Mouse (Mus musculus) c-Kit-positive CD71-positive TER-119-negative erythroid progenitor cells, embryonic 14.5 days (primary cell): ENCODE results near the gene Gna13.
A peak's percentile ranks its signal among the peaks of the same experiment; 100 is the strongest.

Experiments used
- DNase-seq: peaks from one replicate; pipeline ENCODE4 v3.0.0-alpha.2; 2013; ENCODE audit warnings: low read depth

Gna13 gene

DNA sequence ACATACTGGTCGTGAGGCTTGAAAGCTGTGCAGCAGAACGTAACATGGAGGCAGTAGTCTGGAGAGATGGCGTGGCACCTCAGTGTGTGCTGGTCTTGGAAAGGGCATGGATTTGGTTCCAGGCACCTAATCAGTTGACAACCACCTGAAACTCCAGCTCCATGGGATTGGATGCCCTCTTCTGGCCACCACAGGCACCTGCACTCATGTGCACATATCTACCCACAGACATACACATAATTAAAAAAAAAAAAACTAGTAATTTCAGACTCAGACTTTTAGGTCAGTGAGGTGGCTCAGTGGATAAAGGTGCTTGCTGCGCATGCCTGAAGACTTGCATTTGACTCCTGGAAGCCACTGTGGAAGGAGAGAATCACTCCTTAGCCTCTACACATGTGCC, 59.6 kb downstream of the Gna13 start:
- DNase-seq: no peak

- DNase-seq: no peak
Measured at GRCm38 (mm10) chr11:109423294-109423693, 60.7 kb downstream of the Gna13 start.

GRCm38 (mm10) chr11:109425392-109426271, 63.0 kb downstream of the Gna13 start, which contains the start of gene Amz2:
TSS of gene Amz2 (plus strand) at chr11:109425946.
- peak; percentile 99 for DNase-seq

GRCm38 (mm10) chr11:109426272-109426586, 63.6 kb downstream of the Gna13 start:
- no peak for DNase-seq

DNA sequence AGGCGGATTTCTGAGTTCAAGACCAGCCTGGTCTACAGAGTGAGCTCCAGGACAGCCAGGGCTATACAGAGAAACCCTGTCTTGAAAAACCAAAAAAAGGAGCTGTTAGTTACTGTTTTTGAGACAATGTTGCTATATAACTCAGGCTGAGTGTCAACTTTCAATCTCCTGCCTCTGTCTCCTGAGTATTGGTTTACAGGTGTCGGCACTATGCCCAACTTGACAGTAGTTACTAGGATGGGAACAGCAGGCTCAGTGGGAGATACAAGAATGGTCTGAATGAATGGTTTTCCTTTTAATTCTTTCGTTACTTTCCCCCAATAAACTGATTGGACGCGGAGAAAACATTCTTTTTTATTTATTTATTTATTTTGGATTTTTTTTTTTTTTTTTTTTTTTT, 64.7 kb downstream of the Gna13 start:
- no peak for DNase-seq

DNA sequence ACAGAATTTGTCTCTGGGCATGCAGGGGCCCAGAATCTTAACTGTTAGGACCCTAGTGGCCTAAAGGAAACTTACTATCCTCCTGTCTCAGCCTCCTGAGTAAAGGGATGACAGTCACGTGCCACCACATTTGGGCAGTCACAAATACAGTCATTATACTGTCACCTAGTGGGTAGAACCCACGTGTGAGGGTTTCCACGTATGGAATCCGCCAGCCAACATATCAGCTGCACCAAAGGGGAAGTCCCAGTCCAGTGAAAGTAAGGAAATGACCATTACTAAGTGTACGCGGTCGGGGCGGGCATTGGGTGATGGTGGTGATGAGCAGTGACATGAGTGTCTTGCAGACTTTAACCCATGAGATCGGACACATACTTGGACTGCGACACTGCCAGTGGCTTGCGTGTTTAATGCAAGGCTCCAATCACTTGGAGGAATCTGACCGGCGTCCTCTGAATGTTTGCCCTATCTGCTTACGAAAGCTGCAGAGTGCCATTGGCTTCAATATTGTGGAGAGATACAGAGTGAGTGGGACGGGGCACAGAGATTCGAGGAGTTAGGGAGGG, 71.7 kb downstream of the Gna13 start:
- no peak for DNase-seq

DNA sequence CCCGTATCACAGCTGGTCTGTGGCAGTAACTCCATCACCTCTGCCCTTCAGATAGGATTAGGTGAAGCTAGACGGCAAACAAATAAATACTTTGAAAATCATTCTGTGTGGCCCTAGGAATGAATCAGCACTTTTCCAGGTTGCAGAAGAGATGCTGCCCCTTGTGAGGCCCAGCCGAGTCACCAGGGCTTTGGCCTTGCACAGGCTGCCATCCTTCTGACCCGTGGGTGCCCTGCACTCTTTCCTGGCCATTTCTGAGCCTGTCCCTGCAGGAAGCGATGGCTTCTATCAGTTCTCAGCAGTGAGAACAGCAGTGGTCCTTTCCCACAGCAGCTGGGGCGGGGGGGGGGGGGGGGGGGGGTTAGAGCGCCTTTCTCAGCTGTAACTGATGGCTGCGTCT, 74.3 kb downstream of the Gna13 start:
- DNase-seq: no peak

- no peak for DNase-seq
Measured at GRCm38 (mm10) chr11:109439209-109439608, 76.6 kb downstream of the Gna13 start.

GRCm38 (mm10) chr11:109439829-109440340, 77.3 kb downstream of the Gna13 start:
- peak; percentile 37 for DNase-seq

- DNase-seq: no peak
Measured at GRCm38 (mm10) chr11:109440641-109441040, 78.0 kb downstream of the Gna13 start.

GRCm38 (mm10) chr11:109441119-109441518, 78.5 kb downstream of the Gna13 start:
- DNase-seq: peak; percentile 62

DNA sequence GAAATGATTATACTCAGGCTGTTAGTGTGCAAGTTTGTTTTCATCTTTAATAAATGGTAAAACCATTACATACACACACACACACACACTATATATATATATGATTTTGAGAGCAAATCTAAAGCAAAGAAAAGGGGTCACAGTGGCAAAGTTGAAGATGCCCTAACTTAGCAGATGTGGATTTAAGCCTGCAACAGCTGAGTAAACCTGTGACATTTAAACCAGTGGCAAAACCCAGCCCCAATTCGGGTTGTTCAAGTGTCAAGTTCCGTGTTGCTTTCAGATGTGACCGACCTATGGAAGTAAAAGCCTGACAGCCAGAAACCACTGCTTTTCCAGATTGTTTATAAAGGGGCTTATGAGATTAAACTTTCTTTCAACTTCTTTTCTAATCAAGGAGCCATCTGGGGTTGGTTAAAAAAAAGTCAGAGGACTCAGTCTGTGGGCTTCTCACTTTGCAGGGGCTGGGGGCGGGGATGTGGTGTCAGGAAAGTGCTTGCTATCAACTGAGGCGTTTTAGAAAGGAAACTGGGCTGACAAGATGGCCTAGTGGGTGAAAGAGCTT, 79.6 kb downstream of the Gna13 start:
- no peak for DNase-seq

GRCm38 (mm10) chr11:109443468-109444263, 81.0 kb downstream of the Gna13 start:
- DNase-seq: no peak

DNA sequence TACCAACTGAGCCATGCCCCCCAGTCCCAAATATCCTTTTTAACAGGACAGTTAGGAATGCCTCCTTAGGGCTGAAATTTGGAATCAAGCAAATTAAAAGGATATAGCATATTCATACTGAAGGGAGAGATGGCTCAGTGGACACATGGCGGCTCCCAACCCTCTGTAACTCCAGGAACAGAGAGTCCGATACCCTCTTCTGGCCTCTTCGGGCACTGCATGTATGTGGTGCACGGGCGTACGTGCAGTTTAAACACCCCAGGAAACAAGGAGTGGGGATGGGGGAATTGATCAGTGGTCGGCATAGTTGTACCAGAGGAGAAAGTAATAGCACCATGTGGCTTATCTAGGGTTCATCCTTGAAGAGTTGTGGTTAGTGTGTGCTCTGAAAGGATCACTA, 82.0 kb downstream of the Gna13 start:
- DNase-seq: no peak

DNA sequence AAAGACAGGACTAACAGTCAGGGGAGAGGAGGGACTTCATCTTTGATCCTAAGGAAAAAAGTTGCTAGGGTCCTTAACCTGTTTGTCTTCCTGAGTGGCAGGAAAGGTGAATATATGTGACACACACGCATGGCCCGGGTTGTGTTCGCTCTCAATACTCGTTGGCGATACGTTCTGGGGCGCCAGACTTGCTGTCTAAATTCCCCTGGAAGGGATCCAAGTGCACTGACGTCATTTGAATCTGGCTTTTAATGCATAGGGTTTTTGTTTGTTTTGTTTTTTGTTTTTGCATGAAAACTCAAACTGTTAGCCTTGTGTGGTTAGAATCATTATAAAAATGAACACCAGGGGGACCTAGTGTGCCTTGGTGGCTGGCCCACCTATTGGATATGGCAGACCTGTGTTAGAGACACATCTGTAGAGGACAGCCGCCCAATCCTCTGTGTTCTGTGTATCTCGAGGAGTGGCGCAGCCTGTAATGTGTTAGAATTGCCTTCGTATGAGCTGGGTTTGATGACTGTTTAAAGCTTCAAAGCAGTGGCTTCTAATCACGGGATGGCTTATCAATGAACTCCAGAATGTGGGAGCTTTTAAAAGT, 82.9 kb downstream of the Gna13 start:
- peak; percentile 68 for DNase-seq
